Comparison of ENCODE assay signal across 9 mouse cellular contexts in genomic region chr4:135797931-135798330, GRCm38 (mm10). TPM values are rescaled to one million over a fixed set of nuclear protein-coding genes. Genes with fewer than 3 reads are reported as not detected.
DNase-seq lines count a peak whose midpoint lies in the region; ATAC-seq lines count a peak whose summit lies in the region.
"Had no signal": no experiment of that assay in that cellular context is flagged by ENCODE, and none has a peak within 500 bp of the region (broad histone marks: within the 10 kb centered on the region; RNA-seq: fewer than 3 reads in every experiment).

No protein-coding gene starts in this region.

- WGBS in kidney, embryonic 14.5 days: 29% methylated on average over 11 of the region's 11 CpGs
- 26% methylated on average over 11 of the region's 11 CpGs for WGBS in kidney, embryonic 16.5 days
- 33% methylated on average over 11 of the region's 11 CpGs for WGBS in embryonic facial prominence, embryonic 14.5 days
- 26% methylated on average over 11 of the region's 11 CpGs for WGBS in intestine, embryonic 16.5 days
- WGBS in stomach, embryonic 15.5 days: 19% methylated on average over 11 of the region's 11 CpGs

- H3K4me2 ChIP-seq in kidney, embryonic 14.5 days (replicated peaks; ENCODE audit: low read depth, low read length): no peak overlapping the region
- H3K4me2 ChIP-seq in kidney, embryonic 16.5 days (replicated peaks; ENCODE audit: low read depth, low read length): no peak overlapping the region
- peak overlapping the region; percentile 5; the same call in 1 of the 2 replicates for H3K4me2 ChIP-seq in embryonic facial prominence, embryonic 14.5 days (ENCODE audit: low read depth, low read length)
- H3K4me2 ChIP-seq in intestine, embryonic 16.5 days (ENCODE audit: low read depth, low read length): peak overlapping the region; percentile 12; the same call in 1 of the 2 replicates
- H3K4me2 ChIP-seq in stomach, embryonic 15.5 days: peak overlapping the region; percentile 3; the same call in 1 of the 2 replicates

- peak; percentile 63 for DNase-seq in R1 (ENCODE audit: low read depth, low spot score)
- peak; percentile 46 for DNase-seq in embryonic facial prominence, embryonic 14.5 days (ENCODE audit: low spot score)

- H3K9ac ChIP-seq in kidney, embryonic 14.5 days (ENCODE audit: low read depth, low read length): no peak overlapping the region
- H3K9ac ChIP-seq in kidney, embryonic 16.5 days (replicated peaks; ENCODE audit: low read length): no peak overlapping the region
- no peak overlapping the region; the same call in 1 of the 2 replicates for H3K9ac ChIP-seq in embryonic facial prominence, embryonic 14.5 days (ENCODE audit: low read depth, low read length)
- 0 out of 2 replicates have a peak overlapping the region, but pooled peaks have one; percentile 33 for H3K9ac ChIP-seq in intestine, embryonic 16.5 days (ENCODE audit: low read depth, low read length)
- no peak overlapping the region for H3K9ac ChIP-seq in stomach, embryonic 15.5 days

- no peaks in the 10 kb centered on the region for H3K4me1 ChIP-seq in kidney, embryonic 14.5 days (ENCODE audit: control insufficient read depth, insufficient read depth, low read length)
- H3K4me1 ChIP-seq in kidney, embryonic 16.5 days (ENCODE audit: insufficient read depth, low read length): 0 out of 2 replicates have a peak, but pooled peaks cover 4% of the 10 kb centered on the region
- H3K4me1 ChIP-seq in embryonic facial prominence, embryonic 14.5 days (ENCODE audit: control insufficient read depth, insufficient read depth, low read length): no peaks in the 10 kb centered on the region; the same call in 1 of the 2 replicates
- H3K4me1 ChIP-seq in intestine, embryonic 16.5 days (ENCODE audit: control insufficient read depth, insufficient read depth, low read length): peaks cover 11% of the 10 kb centered on the region
- H3K4me1 ChIP-seq in stomach, embryonic 15.5 days: peaks cover 10% of the 10 kb centered on the region

- H3K27me3 ChIP-seq in kidney, embryonic 14.5 days (ENCODE audit: control insufficient read depth, insufficient read depth, low read length): no peaks in the 10 kb centered on the region
- H3K27me3 ChIP-seq in kidney, embryonic 16.5 days (ENCODE audit: insufficient read depth, low read length): no peaks in the 10 kb centered on the region
- H3K27me3 ChIP-seq in embryonic facial prominence, embryonic 14.5 days (replicated peaks; ENCODE audit: control insufficient read depth, insufficient read depth, low read length): no peaks in the 10 kb centered on the region
- no peaks in the 10 kb centered on the region for H3K27me3 ChIP-seq in intestine, embryonic 16.5 days (replicated peaks; ENCODE audit: control insufficient read depth, insufficient read depth, low read length)
- no peaks in the 10 kb centered on the region for H3K27me3 ChIP-seq in stomach, embryonic 15.5 days (replicated peaks)

- H3K4me3 ChIP-seq in kidney, embryonic 14.5 days (ENCODE audit: low read length): no peak overlapping the region
- H3K4me3 ChIP-seq in kidney, embryonic 16.5 days (ENCODE audit: low read length): no peak overlapping the region
- H3K4me3 ChIP-seq in embryonic facial prominence, embryonic 14.5 days (ENCODE audit: low read depth, low read length): no peak overlapping the region
- H3K4me3 ChIP-seq in intestine, embryonic 16.5 days (ENCODE audit: low read length): peak overlapping the region; percentile 11; the same call in 1 of the 2 replicates
- H3K4me3 ChIP-seq in stomach, embryonic 15.5 days (replicated peaks): no peak overlapping the region

- H3K27ac ChIP-seq in kidney, embryonic 14.5 days (ENCODE audit: low read depth, low read length): no peak overlapping the region
- no peak overlapping the region for H3K27ac ChIP-seq in kidney, embryonic 16.5 days (ENCODE audit: low read length)
- H3K27ac ChIP-seq in embryonic facial prominence, embryonic 14.5 days (replicated peaks; ENCODE audit: low read depth, low read length): no peak overlapping the region
- H3K27ac ChIP-seq in intestine, embryonic 16.5 days (ENCODE audit: low read length): no peak overlapping the region
- no peak overlapping the region for H3K27ac ChIP-seq in stomach, embryonic 15.5 days

- H3K36me3 ChIP-seq in kidney, embryonic 14.5 days (ENCODE audit: control insufficient read depth, insufficient read depth, low read length): no peaks in the 10 kb centered on the region
- no peaks in the 10 kb centered on the region for H3K36me3 ChIP-seq in kidney, embryonic 16.5 days (ENCODE audit: insufficient read depth, low read length)
- no peaks in the 10 kb centered on the region for H3K36me3 ChIP-seq in embryonic facial prominence, embryonic 14.5 days (ENCODE audit: control insufficient read depth, insufficient read depth, low read length)
- no peaks in the 10 kb centered on the region for H3K36me3 ChIP-seq in intestine, embryonic 16.5 days (ENCODE audit: control insufficient read depth, insufficient read depth, low read length)
- no peaks in the 10 kb centered on the region for H3K36me3 ChIP-seq in stomach, embryonic 15.5 days

- peak; percentile 29; the same call in 1 of the 2 replicates for ATAC-seq in kidney, embryonic 14.5 days (ENCODE audit: low FRiP score, low TSS enrichment)
- no peak for ATAC-seq in kidney, embryonic 16.5 days (ENCODE audit: low FRiP score, low TSS enrichment)
- ATAC-seq in embryonic facial prominence, embryonic 14.5 days (ENCODE audit: low read depth): peak; percentile 50; the same call in 1 of the 2 replicates
- peak; percentile 32; the same call in 1 of the 2 replicates for ATAC-seq in intestine, embryonic 16.5 days
- ATAC-seq in stomach, embryonic 15.5 days (ENCODE audit: insufficient read depth, low FRiP score, low read depth): 0 out of 2 replicates have a peak, but pooled peaks have one; percentile 11
- ATAC-seq in monocyte, adult 5-6 weeks (replicated peaks; ENCODE audit: insufficient number of reproducible peaks, low FRiP score, low TSS enrichment, poor library complexity, severe bottlenecking): no peak
- no peak for ATAC-seq in inflammation-experienced regulatory T-cells, adult 6 months

- H3K9me3 ChIP-seq in kidney, embryonic 14.5 days (ENCODE audit: control insufficient read depth, low read length): no peaks in the 10 kb centered on the region
- no peaks in the 10 kb centered on the region for H3K9me3 ChIP-seq in kidney, embryonic 16.5 days (ENCODE audit: low read length)
- no peaks in the 10 kb centered on the region for H3K9me3 ChIP-seq in embryonic facial prominence, embryonic 14.5 days (ENCODE audit: control insufficient read depth, low read length)
- H3K9me3 ChIP-seq in intestine, embryonic 16.5 days (ENCODE audit: control insufficient read depth, low read length): no peaks in the 10 kb centered on the region
- no peaks in the 10 kb centered on the region for H3K9me3 ChIP-seq in stomach, embryonic 15.5 days

RNA-seq across cellular contexts. Expression of gene Myom3, which starts 38.4 kb away (rescaled TPM):
- polyA plus RNA-seq in kidney, embryonic 14.5 days (2014; fragmentation: Nextera tagmentation; extraction: Ambion mirVana): 0.06 and 0.35 TPM in 2 replicates
- 0.76 and 0.86 TPM in 2 replicates for polyA plus RNA-seq in kidney, embryonic 16.5 days (2015; fragmentation: Nextera tagmentation; extraction: Ambion mirVana)
- polyA plus RNA-seq in embryonic facial prominence, embryonic 14.5 days (2014; fragmentation: Nextera tagmentation; extraction: Ambion mirVana): 9.9 and 10.2 TPM in 2 replicates
- polyA plus RNA-seq in intestine, embryonic 16.5 days (2015; fragmentation: Nextera tagmentation; extraction: Ambion mirVana): 0.88 and 1.1 TPM in 2 replicates
- 0.58 and 1.1 TPM in 2 replicates for polyA plus RNA-seq in stomach, embryonic 15.5 days (2015; fragmentation: Nextera tagmentation; extraction: Ambion mirVana)
- not detected in 3 replicates for total RNA-seq in monocyte, adult 5-6 weeks (2017)
- polyA plus RNA-seq in inflammation-experienced regulatory T-cells, adult 6 months (2017; shearing (Covaris generic)): not detected
- total RNA-seq: hematopoietic stem cell, adult 5-6 weeks had no signal

RNA-seq across cellular contexts. Expression of gene Srsf10, which starts 57.6 kb away (rescaled TPM):
- polyA plus RNA-seq in kidney, embryonic 14.5 days (2014; fragmentation: Nextera tagmentation; extraction: Ambion mirVana): 334 and 342 TPM in 2 replicates
- 242 and 253 TPM in 2 replicates for polyA plus RNA-seq in kidney, embryonic 16.5 days (2015; fragmentation: Nextera tagmentation; extraction: Ambion mirVana)
- 212 and 235 TPM in 2 replicates for polyA plus RNA-seq in embryonic facial prominence, embryonic 14.5 days (2014; fragmentation: Nextera tagmentation; extraction: Ambion mirVana)
- 146 and 157 TPM in 2 replicates for polyA plus RNA-seq in intestine, embryonic 16.5 days (2015; fragmentation: Nextera tagmentation; extraction: Ambion mirVana)
- 204 and 211 TPM in 2 replicates for polyA plus RNA-seq in stomach, embryonic 15.5 days (2015; fragmentation: Nextera tagmentation; extraction: Ambion mirVana)
- total RNA-seq in monocyte, adult 5-6 weeks (2017): 233 to 426 TPM (median 303 TPM) in 3 replicates
- polyA plus RNA-seq in inflammation-experienced regulatory T-cells, adult 6 months (2017; shearing (Covaris generic)): 100 to 1,000 TPM; 184 to 209 (median 207) TPM

Comparison
In these comparisons a context has a peak if more than half of its experiments do, and no peak if none do; other contexts are left out.
1. ATAC-seq: peak in kidney, embryonic 14.5 days (single experiment), embryonic facial prominence, embryonic 14.5 days (single experiment), intestine, embryonic 16.5 days (single experiment) and stomach, embryonic 15.5 days (single experiment); none in kidney, embryonic 16.5 days (single experiment), monocyte, adult 5-6 weeks (single experiment) and inflammation-experienced regulatory T-cells, adult 6 months (single experiment).
2. H3K4me2 ChIP-seq: peak in embryonic facial prominence, embryonic 14.5 days (single experiment), intestine, embryonic 16.5 days (single experiment) and stomach, embryonic 15.5 days (single experiment); none in kidney, embryonic 14.5 days (single experiment) and kidney, embryonic 16.5 days (single experiment).